Mouse (Mus musculus) regulatory T cell (primary cell): ENCODE results near the gene Hbq1a.

Source experiments
- in situ Hi-C: fragments of 300-600 bp; cut with MboI, MseI; formaldehyde crosslinking; loops from one replicate; pipeline ENCODE4 v1.15.1; 2025; ENCODE audit warnings: high pct_unique_total_duplicates

Hbq1a gene

GRCm38 (mm10) chr11:32321196-32321565, 21.3 kb downstream of the Hbq1a start:
- in situ Hi-C loops = no loop called here

GRCm38 (mm10) chr11:32324609-32325008, 24.7 kb downstream of the Hbq1a start:
- in situ Hi-C loops = no loop called here

GRCm38 (mm10) chr11:32331075-32331474, 31.2 kb downstream of the Hbq1a start:
- in situ Hi-C loops = no loop called here

GRCm38 (mm10) chr11:32331861-32332260, 32.0 kb downstream of the Hbq1a start:
- in situ Hi-C loops = no loop called here

- in situ Hi-C loops = no loop called here
These were observed 33.4 kb downstream of the Hbq1a start for GRCm38 (mm10) chr11:32333235-32333634.

GRCm38 (mm10) chr11:32336435-32336907, 36.6 kb downstream of the Hbq1a start:
- in situ Hi-C loops = no loop called here

GRCm38 (mm10) chr11:32339131-32339531, 39.3 kb downstream of the Hbq1a start:
- in situ Hi-C loops = no loop called here

- in situ Hi-C loops = loop anchor here (10.0 kb wide), 1 partner anchor 254 kb away; no protein-coding TSS in a partner anchor
These were observed 40.9 kb downstream of the Hbq1a start for GRCm38 (mm10) chr11:32340476-32341473.

- in situ Hi-C loops = loop anchor here (10.0 kb wide), 1 partner anchor 252 kb away; no protein-coding TSS in a partner anchor
These were observed 42.9 kb downstream of the Hbq1a start for GRCm38 (mm10) chr11:32342770-32343191.

GRCm38 (mm10) chr11:32343350-32343749, 43.5 kb downstream of the Hbq1a start:
- in situ Hi-C loops = loop anchor here (10.0 kb wide), 1 partner anchor 251 kb away; no protein-coding TSS in a partner anchor

- in situ Hi-C loops = loop anchor here (10.0 kb wide), 1 partner anchor 249 kb away; no protein-coding TSS in a partner anchor
These were observed 45.8 kb downstream of the Hbq1a start for GRCm38 (mm10) chr11:32345504-32346297.

GRCm38 (mm10) chr11:32347264-32347606, 47.4 kb downstream of the Hbq1a start:
- in situ Hi-C loops = loop anchor here (10.0 kb wide), 1 partner anchor 248 kb away; no protein-coding TSS in a partner anchor

GRCm38 (mm10) chr11:32347607-32348432, 48.0 kb downstream of the Hbq1a start, which contains the start of gene Sh3pxd2b:
Gene Sh3pxd2b (plus strand): TSS chr11:32347820.
- in situ Hi-C loops = loop anchor here (10.0 kb wide), 1 partner anchor 247 kb away; no protein-coding TSS in a partner anchor

- in situ Hi-C loops = loop anchor here (10.0 kb wide), 1 partner anchor 246 kb away; no protein-coding TSS in a partner anchor
These were observed 48.8 kb downstream of the Hbq1a start for GRCm38 (mm10) chr11:32348433-32349283.

- in situ Hi-C loops = loop anchor here (10.0 kb wide), 1 partner anchor 245 kb away; no protein-coding TSS in a partner anchor
These were observed 49.5 kb downstream of the Hbq1a start for GRCm38 (mm10) chr11:32349284-32349953.
